Mouse (Mus musculus) hindlimb bud, embryonic 11.5 days (tissue): ENCODE measurements around the gene Llgl2.

Experiments used
- DNase-seq: peaks from one replicate; pipeline ENCODE4 v3.0.0-alpha.2; 2012; ENCODE audit warnings: low read depth, low spot score; ENCODE audit errors: extremely low spot score

Llgl2 gene

DNA sequence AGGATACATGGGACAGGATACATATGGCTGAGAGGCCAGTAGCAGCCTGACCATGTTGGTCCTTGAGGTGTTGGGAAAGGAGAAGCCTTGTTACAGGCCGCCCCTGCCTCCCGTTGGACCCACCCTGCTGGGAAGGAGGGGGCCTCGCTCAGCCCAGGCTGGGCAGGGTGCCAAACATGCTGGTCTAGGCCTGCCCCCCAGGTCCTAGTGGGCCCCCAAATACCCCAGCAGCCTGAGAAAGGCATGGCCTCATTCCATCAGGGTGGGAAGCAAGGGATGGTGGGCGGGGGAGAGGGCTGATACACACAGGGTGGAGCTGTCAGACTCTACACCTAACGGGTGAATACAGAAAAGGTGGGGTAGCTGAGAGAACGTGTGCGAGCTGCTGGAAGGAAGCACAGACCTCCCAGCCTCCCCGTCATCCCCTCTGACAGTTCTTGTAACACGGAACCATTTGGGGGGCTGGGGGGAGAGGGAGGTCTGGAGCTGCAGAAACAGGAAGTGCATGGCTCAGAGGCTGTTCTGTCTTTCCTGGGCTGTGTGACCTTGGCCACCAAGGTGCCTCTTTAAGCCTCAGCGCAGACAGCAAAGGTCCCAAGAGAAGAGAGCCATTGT lies 15.0 kb upstream of the Llgl2 start:
- DNase-seq, result no peak

DNA sequence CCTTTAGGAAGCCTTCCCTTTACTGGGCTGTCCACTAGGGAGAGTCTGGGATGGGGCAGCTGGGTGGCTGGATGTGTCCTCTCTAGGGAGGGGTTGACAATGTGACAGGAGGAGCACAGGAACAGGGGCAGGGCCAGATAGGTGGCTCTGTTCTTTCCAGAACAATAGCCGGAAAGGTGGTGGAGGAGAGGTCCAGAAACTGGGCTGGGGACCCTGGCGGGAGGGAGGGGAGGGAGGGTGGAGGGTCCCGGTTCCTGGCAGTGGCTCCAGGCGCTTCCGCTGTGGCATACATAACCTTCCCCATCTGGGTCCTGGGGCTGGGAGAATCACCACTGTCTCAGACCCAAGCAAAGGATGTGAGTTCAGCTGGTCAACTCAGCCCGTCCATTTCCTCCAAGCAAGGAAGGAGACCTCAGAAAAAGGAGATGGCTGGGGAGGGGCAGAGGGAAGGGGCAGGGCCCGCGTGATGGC lies 14.5 kb upstream of the Llgl2 start:
- no peak for DNase-seq

GRCm38 (mm10) chr11:115810377-115810776 lies 13.5 kb upstream of the Llgl2 start:
- DNase-seq, result no peak

GRCm38 (mm10) chr11:115811381-115812093 lies 12.3 kb upstream of the Llgl2 start:
- DNase-seq, result no peak

GRCm38 (mm10) chr11:115812095-115812494 lies 11.8 kb upstream of the Llgl2 start:
- no peak for DNase-seq

DNA sequence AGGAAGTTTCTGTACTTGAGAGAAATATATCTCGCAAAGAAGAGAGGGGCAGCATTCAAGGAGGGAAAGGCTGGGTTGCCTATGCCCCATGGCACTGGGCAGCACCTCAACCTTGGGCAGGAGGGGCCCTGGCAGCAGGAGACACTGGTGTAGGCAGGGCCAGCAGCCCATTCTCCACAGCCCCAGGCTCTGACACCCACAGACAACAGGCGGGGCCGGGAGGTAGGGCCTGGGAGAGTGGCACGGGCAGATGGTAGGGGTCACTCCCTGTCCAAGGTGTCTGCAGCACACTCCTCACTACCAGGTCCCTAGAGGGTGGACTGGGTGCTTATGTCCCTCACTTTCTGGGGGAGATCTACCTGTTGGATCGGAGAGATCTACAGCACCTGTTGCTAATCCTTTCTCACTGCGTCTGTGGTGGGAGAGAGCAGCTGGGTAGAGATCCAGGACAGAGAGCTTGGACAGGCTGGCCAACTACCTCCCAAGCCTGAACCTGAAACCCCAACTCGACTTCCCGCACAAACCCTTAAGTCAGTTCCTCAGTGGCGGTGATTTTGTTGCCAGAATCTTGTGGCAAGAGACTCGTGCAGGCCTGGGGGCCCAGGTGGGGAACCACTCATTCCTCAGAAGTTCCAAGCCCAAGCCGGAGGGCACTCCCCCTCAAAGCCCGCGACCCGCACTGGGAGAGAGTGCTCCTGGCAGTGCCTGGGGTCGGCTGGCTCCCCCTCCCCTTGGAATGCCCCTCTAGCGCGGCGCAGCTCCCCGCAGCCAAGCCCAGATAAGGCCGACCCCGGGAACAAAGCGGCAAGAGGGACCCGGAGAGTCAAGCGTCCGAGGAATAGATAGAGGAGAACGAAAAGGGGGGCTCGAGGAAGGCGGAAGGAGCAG lies 11.1 kb upstream of the Llgl2 start:
- DNase-seq, result no peak

DNA sequence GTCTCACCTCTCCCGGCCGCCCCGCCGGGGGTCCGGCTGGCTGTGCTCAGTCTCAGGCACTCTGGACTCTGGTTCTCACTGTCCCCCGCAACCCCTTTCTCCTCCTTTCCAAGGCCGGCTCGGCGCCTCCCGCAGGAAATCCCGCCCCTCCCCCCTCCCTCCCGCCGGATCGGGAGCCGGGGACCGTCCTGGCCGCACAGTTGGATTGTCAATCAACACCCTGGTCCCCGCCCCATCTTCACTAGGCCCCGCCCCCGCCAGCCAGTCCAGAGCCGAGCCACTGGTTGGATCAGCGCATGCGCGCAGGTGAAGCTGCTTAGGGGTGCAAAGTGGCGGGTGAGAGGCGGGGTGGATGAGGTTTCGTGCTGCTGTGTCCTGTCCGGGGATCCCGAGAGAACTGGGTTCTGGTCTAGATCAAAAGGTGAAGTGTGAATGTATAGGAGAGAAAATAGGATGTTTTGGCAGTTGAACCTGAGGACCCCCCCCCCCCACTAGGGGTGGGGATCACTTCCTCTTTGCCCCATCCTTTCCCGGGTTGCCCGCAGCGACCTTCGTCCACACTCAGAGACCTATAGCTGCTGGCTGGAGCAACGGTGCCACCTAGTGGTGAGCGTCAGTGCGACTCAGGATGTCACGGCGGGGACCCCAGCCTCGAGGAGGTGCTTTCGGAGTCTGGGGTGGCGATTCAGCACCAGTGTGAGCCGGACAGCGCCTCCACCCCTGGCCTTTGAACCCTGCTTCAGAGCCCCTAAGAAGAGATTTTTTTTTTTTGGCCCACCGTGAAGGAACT lies 10.1 kb upstream of the Llgl2 start, which contains the start of gene Caskin2:
Gene Caskin2, minus strand, starts transcription at position 133 of the 790 bp plus-strand sequence.
- DNase-seq, result peak; percentile 93

DNA sequence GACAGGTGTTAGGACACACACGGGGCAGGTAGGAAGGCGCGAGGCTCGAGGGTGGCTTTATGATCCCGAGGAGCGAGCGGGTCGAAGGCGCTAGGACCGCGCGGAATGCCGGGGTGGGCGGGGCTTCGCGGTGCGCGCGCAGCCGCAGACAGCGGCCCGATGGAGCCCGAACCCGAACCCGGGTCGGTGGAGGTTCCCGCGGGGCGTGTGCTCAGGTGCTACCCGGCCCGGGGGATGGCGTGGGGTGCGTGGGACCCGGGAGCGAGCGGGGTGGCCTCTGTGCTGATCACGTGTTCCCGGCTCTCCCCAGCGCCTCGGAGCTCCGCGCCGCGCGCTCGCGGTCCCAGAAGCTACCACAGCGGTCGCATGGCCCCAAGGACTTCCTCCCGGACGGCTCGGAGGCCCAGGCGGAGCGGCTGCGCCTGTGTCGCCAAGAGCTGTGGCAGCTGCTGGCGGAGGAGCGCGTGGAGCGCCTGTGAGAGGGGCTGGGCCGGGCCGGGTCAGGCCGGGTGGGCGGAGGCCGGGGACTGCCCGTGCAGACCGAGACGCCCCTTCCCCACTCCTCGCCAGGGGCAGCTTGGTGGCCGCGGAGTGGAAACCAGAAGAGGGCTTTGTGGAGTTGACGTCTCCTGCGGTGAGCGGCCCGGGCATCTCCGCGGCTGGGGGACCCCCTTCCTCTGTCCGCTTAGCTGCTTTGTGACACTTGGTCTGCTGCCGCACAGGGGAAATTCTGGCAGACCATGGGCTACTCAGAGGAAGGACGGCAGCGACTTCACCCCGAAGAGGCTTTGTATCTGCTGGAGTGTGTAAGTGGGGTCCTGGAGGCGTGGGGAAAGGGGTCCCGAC lies 9.0 kb upstream of the Llgl2 start, which contains the start of gene Tsen54:
Gene Tsen54, plus strand, starts transcription at position 120 of the 846 bp plus-strand sequence.
- no peak for DNase-seq

- DNase-seq, result no peak
Measured at GRCm38 (mm10) chr11:115817331-115817730, 6.5 kb upstream of the Llgl2 start.

DNA sequence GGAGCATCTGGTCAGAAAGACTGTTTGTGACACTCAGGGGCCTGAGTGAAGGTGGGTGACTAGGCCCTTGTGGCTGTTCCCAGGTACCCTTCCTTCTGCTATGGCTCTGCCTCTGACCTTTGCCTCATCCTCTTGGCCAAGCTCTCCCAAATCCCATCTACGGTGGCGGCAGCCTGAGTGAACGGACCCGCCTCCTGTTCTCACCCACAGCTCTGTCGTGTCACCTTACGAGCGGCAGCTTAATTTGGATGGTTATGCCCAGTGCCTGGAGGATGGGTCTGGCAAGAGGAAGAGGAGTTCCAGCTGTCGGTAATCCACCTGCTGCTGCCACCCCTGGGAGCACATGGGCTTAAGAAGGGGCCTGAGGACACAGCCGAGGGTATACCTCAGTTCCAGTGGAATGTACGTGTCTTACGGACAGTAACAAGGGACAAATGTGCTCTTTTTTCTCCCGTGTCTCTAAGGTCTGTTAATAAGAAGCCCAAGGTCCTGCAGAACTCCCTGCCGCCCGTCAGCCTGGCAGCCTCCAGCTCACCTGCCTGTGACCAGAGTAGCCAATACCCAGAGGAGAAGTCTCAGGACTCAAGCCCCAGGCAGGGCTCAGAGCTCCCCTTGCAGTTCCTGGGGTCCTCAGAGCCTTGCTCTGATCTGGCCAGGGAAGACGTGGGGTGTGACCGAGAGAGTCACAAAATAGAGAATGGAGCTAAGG lies 3.8 kb upstream of the Llgl2 start:
- DNase-seq, result no peak

DNA sequence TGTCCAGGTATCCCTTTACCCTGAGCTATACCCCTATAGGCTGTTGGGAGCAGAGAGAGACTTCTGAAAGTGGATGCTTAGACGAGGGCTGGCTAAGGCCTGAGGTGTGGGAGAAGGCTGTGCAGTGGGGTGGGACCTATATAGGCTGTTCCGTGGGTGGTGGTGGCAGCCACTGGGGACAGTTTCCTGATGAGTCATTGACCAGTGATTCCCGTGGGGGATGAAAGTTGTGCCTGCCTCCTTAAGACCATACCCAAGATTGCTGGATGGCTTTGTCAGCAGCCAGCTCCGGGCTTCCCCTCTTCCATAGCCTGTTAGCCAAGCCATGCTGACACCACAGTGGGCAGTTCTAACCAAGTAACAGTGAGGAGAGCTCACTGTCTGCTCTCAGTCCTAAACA lies 2.8 kb upstream of the Llgl2 start:
- no peak for DNase-seq

DNA sequence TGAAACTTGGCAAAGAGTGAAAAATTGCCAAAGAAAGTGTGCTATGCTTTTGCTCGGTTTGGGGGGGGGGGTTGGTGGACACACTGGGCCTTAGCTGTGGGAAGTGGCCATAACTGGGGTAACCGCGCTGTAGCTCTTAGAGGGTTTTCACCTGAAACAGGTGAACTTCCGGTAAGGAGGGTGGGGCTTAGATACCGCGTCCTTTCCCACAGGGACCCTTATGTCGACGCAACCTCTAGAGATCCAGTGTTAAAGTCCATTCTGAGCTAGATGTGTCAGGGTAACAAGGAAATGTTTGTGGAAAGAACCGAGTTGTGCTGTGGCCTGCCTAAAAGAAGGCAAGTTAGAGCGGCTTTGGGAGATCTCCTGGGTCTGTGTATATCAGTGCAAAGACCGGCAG lies 964 bp downstream of the Llgl2 start:
- DNase-seq, result no peak

GRCm38 (mm10) chr11:115826487-115826886 lies 2.6 kb downstream of the Llgl2 start:
- DNase-seq, result no peak

DNA sequence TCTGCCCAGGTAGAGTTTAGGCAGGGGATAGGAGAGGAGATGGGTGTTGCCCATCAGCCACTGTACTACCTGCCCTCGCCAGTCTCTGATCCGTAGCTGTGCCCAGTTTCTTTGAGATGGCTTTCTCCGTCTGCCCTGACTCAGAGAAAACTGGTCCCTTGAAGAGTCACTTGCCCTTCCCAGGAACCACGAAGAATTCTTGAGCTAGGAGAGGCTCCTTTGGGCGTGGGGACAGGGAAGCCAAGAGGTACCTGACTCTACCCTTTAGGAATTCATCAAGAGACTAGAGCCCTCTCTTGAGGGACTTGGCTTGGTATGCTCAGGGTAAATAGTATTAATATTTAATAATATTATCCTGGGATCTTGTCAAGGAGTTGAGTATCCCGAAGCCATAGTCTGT lies 3.8 kb downstream of the Llgl2 start:
- DNase-seq, result no peak

DNA sequence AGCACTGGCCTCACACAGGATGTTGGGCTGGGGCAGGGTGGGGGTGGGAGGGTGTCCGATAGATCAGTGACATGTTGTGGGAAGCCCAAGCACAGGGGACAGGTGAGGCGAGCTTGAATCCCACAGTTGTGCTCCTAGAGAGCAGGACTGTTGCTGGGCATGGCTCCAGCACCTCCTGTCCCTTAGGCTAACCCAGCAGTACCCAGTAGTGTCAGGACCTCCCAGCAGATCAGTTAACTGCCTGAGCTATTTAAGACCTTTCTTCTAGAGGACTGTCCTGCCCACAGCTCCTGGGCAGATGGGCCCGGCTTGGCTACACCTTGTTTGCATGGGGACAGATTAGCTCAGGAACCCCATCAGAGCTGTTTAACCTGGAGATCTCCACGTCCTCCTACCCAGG lies 5.2 kb downstream of the Llgl2 start:
- no peak for DNase-seq

DNA sequence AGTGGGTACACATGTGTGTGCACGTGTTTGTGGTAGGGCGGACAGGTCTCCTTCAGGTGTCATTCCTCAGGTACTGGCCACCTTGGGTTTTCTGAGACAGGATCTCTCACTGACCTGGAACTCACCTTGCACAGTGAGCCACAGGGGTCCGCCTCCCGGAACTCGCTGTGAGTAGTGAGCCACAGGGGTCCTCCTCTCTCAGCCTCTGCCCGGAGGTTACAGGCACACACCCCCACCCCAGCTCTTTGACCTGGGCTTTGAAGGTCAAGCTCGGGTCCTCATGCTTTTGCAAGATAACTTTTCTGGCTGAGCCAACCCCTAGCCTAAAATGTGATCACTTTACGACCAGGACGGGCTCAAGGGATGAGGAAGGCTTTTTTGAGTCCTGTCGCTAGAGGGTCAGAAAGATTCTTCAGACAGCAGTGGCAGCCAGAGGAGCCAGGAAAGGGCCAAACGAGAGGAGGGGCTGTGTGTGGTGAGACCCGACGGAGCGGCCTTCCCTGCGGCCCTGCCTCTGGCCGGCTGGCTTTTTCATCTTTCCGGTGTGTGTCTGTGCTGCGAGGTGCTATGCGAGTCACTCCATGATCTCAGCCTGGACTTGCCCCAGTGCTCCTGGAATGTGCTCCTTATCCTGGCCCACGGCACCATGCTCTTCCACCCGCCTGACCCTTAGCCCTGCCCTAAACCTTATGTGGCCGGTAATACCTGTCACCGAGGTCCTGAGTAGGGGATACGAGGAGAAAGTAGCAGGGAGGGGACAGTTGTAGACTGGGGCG lies 6.9 kb downstream of the Llgl2 start:
- no peak for DNase-seq

- DNase-seq, result no peak
Measured at GRCm38 (mm10) chr11:115831518-115831917, 7.7 kb downstream of the Llgl2 start.

DNA sequence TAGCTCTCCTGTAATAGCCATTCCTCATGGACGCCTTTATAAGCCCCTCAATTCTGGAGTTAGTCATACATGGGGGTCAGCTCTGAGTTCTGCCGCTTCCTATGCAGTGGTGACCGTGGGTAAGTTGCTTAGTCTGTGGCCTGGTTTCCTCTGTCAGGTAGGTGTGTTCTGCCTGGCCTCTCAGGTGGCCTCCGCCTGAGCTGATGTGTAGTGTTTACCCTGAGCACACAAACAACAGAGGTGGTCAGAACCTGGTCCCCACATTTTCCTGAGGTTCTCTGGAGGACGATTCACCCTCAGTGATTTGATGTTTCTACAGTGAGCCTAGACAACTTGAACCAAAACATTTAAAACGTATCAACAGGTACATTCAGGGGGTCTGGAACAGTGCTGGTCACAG lies 8.2 kb downstream of the Llgl2 start:
- DNase-seq, result no peak
